Comparison of ENCODE assay signal across 10 mouse cellular contexts in genomic region chr15:12700367-12700766, GRCm38 (mm10). TPM values are rescaled to one million over a fixed set of nuclear protein-coding genes. Genes with fewer than 3 reads are reported as not detected.
DNase-seq lines count a peak whose midpoint lies in the region; ATAC-seq lines count a peak whose summit lies in the region.
"Had no signal": no experiment of that assay in that cellular context is flagged by ENCODE, and none has a peak within 500 bp of the region (broad histone marks: within the 10 kb centered on the region; RNA-seq: fewer than 3 reads in every experiment).

No protein-coding gene starts in this region.

- 47% methylated on average over 9 of the region's 9 CpGs for WGBS in neural tube, embryonic 15.5 days

- H3K4me3 ChIP-seq in neural tube, embryonic 15.5 days (replicated peaks), result no peak overlapping the region
- H3K4me3 ChIP-seq: left cerebral cortex, adult 2 months; midbrain, embryonic 12.5 days had no signal

- H3K27ac ChIP-seq in neural tube, embryonic 15.5 days (replicated peaks), result no peak overlapping the region
- H3K27ac ChIP-seq: left cerebral cortex, adult 2 months; midbrain, embryonic 12.5 days had no signal

- no peak overlapping the region for H3K4me2 ChIP-seq in neural tube, embryonic 15.5 days
- H3K4me2 ChIP-seq: midbrain, embryonic 12.5 days had no signal

- intact Hi-C loops in gastrocnemius, postnatal 14 days (cut with DNase I; ENCODE audit: low total_unique reads), result loop anchor here (5.0 kb wide), 1 partner anchor 58 kb away; no protein-coding TSS in a partner anchor

- peaks cover 8% of the 10 kb centered on the region for H3K4me1 ChIP-seq in neural tube, embryonic 15.5 days

- H3K9ac ChIP-seq in neural tube, embryonic 15.5 days (replicated peaks), result no peak overlapping the region
- H3K9ac ChIP-seq: midbrain, embryonic 12.5 days had no signal

- no peak for DNase-seq in neural tube, embryonic 10.5 days (ENCODE audit: extremely low spot score, low spot score)
- DNase-seq in cerebellum, adult 18-20 months, result peak; percentile 58 to 67
- peak; percentile 39 for DNase-seq in gastrocnemius, postnatal 14 days
- peak; percentile 44 for DNase-seq in testis, postnatal 10 days (ENCODE audit: low spot score)
- DNase-seq in thymus, postnatal 10 days (ENCODE audit: low spot score in 2 of 2), result no peak
- DNase-seq: right cerebral cortex, postnatal 14 days had no signal

- H3K9me3 ChIP-seq in neural tube, embryonic 15.5 days (replicated peaks), result no peaks in the 10 kb centered on the region
- H3K9me3 ChIP-seq: midbrain, embryonic 12.5 days had no signal

- H3K27me3 ChIP-seq in neural tube, embryonic 15.5 days (replicated peaks), result no peaks in the 10 kb centered on the region
- H3K27me3 ChIP-seq: midbrain, embryonic 12.5 days had no signal

- ATAC-seq in neural tube, embryonic 15.5 days (ENCODE audit: low FRiP score), result peak; percentile 46
- ATAC-seq in megakaryocyte progenitor cell, adult 5-6 weeks (replicated peaks; ENCODE audit: poor library complexity), result no peak

- H3K36me3 ChIP-seq in neural tube, embryonic 15.5 days, result no peaks in the 10 kb centered on the region
- H3K36me3 ChIP-seq: midbrain, embryonic 12.5 days had no signal

RNA-seq across cellular contexts. Expression of gene Pdzd2, which starts 39.4 kb away (rescaled TPM):
- polyA plus RNA-seq in neural tube, embryonic 15.5 days (2015; fragmentation: Nextera tagmentation; extraction: Ambion mirVana), result 16.7 and 18.2 TPM in 2 replicates
- 10 to 100 TPM; 31.5 to 34.4 TPM for total RNA-seq in gastrocnemius, postnatal 14 days (2021)
- total RNA-seq in megakaryocyte progenitor cell, adult 5-6 weeks (2015), result 0.22 and 0.27 TPM in 2 replicates
- total RNA-seq in megakaryocyte progenitor cell, adult 5-6 weeks (2017), result 0.10 TPM in 1 of 2 replicates, not detected in the other

Comparison
In these comparisons a context has a peak if more than half of its experiments do, and no peak if none do; other contexts are left out.
1. DNase-seq: peak in cerebellum, adult 18-20 months (2 of 2), gastrocnemius, postnatal 14 days (single experiment) and testis, postnatal 10 days (single experiment); none in neural tube, embryonic 10.5 days (single experiment) and thymus, postnatal 10 days (0 of 2).
2. RNA of gene Pdzd2, which starts 39.4 kb away (total RNA-seq): 31.5 to 34.4 TPM in gastrocnemius, postnatal 14 days; 0.10 to 0.27 TPM in megakaryocyte progenitor cell, adult 5-6 weeks; every median in the first group is over 10 times any median in the second.